Mouse (Mus musculus) layer of hippocampus, adult 9-11 months (tissue): ENCODE results near the gene Cacng6.

Experiments
- DNase-seq: peaks from one replicate; pipeline ENCODE4 v3.0.0; 2022

Gene Cacng6

DNA sequence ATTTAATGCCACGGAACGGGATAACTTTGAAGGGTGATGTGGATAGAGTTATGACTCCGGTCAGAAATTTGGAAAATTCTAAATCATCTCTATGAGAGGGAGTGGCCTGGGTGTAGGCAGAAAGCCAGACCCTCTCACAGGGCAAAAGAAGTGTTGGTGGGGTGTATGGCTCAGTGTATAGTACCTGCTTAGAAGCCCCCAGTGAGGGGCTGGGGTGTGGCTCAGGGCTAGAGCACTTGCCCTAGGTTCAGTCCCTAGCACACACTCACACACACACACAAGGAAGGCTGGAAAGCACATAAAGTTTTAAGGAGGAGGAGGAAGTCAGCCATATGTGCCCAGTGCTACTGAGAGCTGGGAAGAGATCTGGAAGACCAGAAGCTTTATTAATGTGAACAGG, 2.7 kb upstream of the Cacng6 start:
- DNase-seq: no peak

DNA sequence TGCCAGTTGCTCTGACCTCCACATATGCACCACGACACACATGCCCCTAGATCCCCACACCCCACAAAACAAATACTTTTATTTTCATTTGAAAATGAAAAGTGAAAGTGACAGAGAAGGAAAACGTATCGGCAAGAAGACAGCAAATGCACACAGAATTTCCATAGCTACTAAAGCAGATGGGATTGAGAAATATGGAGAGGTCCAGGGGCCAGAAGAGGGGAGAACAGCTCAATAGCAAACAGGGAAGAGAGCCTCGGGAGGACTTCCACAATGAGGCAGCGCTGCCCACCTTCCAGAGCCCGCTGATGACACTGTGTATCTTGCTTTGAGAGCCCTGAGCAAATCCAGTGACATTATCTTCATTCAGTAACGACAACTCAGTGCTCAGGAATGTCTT, 1.9 kb upstream of the Cacng6 start:
- DNase-seq: no peak

DNA sequence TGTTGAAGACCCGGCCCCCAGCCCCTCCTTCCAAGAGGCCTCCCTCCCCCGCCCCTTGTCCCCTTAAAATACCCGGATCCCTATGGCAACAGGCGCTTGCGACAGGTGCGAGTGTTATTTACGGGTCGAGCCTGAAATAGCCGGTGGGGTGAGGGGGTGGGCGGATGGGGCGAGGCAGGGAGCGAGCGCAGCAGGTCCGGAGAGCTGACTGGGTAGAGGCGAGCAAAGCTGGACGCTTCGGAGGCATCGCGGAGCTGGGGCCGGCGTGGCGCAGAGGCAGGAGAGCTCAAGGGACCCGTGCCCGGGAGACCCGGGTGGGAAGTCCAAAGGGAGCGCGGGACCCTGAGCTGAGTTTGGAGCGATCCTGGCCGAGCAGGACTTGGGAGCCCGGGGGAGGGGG, 565 bp upstream of the Cacng6 start:
- DNase-seq: no peak

DNA sequence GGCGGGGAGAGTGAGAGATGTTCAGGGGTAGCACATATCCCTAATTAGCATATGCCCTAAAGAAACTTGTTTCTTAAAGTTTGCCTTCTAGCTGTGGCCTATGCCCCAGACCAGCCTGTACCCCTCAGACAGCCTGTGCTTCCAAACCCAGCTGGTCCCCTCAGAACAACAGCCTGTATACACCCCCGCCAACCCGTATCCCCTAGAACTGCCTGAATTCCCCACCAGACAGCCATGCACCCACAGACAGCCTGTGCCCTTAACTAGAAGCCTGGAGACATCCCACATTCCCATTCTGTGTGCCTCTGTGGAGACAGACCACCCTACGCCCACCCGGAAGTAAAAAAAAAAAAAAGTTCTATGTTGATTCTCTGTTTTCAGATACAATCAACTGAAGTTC, 1.1 kb downstream of the Cacng6 start:
- peak; percentile 92 for DNase-seq

DNA sequence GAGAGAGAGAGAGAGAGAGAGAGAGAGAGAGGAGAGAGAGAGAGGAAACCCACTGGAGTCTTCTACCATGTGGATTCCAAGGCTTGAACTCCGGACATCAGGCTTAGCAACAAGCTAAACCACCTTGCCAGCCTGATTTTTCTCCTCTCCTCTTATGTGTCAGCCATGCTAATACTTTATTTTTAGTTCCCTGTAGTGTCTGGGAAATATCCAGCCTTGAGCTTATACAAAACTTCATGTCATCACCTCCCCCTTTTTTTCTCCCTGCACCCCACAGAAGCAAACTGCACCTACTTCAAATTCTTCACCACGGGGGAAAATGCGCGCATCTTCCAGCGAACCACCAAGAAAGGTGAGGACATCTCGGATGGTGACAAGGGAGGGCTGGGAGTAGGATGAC, 6.2 kb downstream of the Cacng6 start:
- DNase-seq: no peak

DNA sequence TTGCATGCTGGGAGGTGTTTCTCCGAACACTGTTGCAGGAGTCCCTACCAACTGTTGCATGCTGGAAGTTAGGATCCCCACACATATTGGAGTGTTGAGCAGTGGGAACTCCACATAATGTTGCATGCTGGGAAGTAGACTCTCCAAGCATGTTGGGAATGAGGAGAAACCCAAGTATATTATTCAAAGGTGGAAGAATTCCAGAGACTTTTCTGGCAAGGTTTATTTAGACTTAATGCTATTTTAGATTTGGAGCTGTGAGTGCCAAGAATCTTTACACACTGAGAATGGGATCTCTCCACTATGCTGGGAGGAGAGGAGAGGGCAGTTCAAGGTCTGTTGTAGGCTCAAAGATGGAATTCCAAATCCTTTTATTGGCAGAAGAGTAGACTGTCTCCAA, 8.1 kb downstream of the Cacng6 start:
- no peak for DNase-seq

DNA sequence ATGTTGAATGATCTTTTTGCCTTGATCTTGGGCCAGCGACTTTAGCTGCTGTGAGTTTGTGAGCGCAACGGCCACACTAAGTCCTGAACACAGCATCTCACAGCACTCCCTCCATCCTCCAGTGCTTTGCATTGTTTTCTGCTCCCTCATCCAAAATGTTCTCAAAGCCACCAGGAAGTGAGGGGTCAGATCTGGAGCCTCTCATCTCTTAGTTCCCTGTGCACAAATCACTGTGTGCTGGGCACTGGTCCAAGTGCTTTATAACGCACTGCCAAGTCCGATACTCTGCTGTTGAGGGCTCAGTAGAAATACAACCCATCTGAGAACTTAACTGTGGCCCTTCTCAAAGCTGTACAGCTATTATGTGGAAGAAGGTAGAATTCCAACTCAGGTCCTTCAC, 13.9 kb downstream of the Cacng6 start:
- DNase-seq: no peak

DNA sequence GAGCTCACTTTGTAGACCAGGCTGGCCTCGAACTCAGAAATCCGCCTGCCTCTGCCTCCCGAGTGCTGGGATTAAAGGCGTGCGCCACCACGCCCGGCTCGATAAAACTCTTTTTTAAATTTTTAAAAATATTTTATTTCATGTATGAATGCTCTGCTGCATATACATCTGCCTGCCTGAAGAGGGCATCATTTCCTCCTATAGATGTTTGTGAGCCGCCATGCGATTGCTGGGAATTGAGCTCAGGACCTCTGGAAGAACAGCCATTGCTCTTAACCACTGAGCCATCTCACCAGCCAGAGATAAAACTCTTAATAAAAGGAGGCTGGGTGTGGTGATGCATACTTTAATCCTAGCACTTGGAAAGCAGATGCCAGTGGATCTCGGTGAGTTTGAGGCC, 16.0 kb downstream of the Cacng6 start:
- no peak for DNase-seq

DNA sequence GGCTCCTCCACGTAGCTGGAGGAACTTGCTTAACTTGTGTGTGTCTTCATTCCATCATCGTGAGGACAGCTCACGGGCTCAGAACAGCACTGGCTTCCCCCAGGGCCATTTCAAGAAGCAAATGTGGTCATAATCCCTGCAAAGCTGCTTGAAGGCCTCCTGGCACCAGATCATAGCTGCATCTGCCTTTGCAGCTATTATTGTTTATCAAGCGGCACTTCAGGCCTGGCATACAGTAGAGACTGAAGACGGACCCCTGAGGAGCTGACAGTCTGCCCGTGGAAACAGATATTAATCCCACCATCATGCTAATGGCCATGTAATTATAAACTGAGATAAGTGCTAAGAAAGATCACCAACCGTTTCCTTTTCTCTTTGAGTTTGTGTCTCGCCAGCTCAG, 16.5 kb downstream of the Cacng6 start:
- no peak for DNase-seq

DNA sequence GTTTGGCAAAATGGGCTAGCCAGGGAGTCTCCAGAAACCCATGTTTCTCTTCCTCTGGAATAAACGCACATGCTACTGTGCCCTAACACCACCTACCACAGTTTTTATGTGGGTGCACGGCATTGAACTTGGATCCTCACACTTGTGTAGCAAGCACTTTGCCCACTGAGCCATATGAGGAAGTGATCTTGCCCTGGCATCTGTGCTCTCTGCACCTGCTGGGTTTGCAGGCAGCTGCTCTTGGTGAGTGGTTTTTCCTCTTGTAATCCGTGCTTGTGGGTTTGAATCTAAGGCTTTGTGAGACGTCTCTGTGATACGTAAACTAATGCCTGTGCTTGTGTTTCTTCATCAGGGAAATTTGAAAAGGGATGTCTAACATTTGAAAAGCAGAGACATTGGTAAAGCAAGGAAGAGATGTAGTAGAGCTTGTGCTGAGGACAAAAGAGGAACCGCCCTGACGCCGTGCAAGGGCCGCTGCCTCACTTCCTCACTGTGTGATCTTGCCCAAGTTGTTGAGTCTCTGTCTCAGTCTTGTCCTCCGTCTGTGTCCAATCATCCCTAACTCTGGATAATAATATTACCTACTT, 18.6 kb downstream of the Cacng6 start:
- no peak for DNase-seq

DNA sequence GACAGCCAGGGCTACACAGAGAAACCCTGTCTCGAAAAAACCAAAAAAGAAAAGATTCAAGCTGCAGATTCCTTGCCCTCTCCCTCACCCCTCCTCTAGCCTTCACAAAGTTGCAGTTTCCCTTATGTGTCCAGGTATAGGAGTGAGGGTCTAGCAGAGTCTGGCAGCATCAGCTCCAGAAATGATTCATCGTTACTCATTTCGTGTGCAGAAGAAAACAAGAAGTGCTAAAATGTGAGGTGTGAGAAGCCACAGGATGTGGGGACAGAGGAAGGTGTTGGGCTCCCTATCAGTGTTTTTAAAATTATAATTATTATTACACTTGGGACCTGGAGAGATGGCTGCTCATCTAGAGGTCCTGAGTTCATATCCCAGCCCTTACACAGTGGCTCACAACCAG, 20.7 kb downstream of the Cacng6 start:
- no peak for DNase-seq

DNA sequence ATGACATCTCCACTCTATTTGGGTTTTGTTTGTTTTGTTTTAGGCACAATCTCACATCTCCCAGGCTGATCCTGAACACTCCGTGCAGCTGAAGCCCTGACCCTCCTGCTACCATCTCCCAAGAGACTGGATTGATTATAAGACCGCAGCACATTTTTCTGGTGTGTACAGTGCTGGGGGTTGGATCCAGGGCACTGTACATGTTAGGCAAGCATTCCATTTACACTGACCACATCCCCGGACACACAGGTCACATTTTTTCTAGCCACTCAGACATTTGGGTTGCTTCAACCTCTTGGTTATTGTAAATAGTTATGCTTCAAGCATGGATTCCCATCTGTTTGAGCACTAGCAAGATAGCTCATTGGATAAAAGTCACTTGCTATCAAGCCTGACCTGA, 22.6 kb downstream of the Cacng6 start:
- DNase-seq: no peak

DNA sequence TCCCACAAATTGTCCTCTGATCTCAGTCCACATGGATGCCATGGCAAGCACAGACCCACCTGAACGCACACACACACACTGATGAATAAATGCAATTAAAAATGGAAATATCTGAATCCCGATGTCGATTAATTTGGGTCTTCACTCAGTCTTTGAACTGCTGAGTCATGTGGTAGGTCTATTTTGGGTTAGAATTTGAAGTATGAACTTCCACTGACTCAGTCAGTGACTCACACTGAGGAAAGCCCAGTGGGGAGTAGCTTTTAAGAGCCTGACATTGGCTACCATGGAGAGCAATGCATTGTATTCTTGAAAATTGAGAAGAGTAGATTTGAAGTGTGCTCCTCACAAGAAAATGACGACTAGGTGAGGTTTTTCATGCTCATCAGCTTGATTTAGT, 23.0 kb downstream of the Cacng6 start:
- DNase-seq: no peak

DNA sequence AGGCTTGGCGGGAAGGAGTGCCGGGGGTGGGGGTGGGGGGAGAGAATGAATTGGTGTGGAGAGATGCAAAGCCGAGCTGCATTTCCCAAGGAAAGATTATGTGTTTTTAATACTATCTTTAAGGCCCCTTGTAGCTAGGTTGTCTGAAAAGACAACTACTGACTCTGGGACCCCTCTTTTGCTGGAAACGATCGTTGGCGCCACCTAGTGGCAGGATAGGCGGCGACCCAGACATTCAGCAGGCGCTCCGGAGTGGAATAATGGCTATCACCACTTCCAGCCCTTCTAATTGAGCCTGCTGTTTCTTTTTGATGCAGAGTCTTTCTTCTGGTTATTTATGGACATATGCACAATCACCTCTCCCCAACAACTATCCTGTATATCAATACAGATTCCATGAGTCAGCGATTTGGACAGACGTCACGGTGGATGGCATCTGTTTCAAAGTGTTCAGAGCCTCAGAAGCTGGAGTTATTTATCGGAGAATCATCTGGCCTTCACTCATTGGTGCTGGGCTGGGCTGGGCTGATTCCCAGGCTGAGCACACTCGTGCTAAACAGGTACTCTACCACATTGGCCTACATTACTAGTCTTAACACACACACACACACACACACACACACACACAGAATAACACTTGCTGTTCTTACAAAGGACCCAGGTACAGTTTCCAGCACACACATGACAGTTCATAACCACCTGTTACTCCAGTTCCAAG, 24.9 kb downstream of the Cacng6 start:
- DNase-seq: no peak

DNA sequence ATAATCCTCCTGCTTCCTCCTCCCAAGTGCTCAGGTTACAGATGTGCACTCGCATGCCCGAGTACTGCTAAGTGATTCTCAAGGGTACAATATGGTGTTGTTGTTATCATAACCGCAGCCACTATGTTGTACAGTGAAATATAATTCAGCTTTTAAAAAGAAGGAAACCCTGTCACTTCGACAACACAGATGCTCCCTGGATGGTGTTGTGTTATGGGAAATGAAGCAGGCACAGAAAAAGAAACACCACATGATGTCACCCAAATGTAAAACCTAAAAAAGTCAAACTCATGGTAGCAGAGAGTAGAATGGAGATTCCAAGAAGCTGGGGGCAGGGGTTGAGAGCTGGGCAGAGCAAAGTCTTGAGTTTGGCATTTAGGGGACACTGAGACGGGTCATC, 26.7 kb downstream of the Cacng6 start:
- peak; percentile 42 for DNase-seq

DNA sequence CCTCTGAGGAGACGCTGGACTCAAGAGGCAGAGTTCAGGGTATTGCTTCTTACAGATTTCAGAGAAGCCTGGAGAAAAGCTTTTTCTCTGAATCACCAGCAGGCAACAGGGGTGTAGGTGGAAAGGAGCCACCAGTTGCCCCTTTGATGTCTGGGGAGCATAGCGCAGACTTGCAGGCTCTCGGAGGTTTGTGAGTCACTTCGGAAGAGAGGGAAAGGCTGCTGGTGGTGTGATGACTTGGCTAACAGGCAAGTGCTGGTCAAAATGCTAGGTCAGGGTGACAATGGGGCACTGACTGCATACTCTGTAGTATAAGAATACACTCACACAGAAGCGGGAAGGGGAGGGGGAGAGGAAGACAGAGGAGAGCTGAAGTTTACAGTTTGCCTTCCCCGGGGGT, 27.2 kb downstream of the Cacng6 start:
- no peak for DNase-seq

DNA sequence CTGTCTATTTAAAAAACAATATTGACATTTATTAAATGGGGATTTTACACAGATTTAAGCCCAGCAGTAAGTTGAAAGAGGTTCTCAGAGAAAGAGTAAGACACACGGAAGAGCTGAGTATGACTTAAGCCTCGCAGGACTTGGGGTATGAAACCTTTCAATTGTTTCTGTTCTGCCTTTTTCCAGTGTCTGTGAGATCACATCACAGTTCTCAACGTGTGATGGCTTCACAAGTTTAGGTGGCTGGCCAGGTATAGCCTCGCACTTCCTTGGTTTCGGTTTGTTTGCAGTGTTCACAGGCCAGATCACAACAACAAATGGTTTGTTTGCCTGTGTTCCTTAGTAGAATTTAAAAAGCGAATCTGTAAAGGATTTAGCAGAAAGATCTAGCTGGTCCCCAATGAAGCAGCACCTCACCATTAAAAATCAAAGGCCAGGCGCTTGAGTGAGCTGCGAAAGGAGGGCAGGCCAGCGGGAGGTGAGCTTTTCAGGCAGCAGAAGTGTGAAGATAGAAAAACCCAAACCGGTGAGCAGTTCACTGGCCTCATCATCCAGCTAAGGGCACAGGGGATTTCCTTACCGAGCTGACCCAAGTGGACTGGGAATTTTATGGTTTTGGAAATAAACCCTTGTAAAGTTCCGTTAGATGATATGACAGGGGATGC, 29.0 kb downstream of the Cacng6 start:
- no peak for DNase-seq

DNA sequence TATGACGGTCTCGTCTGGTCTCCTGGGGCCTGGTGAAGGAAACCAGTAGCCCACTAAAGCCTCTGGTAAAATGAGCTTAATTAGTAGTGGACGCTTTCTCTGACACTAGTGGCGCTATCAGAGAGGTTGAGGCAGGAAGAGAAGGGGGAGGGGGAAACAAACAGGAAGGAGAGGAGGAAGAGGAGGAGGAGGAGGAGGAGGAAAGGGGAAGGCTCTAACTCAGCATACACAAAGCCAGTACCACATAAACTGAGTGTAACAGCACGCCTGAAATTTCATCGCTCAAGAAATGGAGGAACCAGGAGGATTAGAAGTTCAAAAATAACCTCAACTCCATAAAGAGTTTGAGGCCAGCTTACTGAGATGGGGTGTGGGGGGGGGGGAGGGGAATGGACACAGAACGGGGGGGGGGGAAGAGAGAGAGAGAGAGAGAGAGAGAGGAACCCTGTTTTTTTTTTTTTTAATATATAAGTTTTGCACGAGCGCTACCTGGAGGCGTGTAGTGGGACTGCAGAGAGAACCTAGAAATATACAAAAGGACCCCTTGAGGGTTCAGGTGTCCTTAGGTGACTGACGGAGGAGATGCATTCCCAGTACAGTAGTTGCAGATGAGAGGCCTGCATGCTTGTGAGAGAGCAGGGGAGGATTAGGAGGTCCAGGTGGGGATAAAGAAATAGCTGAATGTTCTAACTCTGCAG, 29.6 kb downstream of the Cacng6 start:
- no peak for DNase-seq

DNA sequence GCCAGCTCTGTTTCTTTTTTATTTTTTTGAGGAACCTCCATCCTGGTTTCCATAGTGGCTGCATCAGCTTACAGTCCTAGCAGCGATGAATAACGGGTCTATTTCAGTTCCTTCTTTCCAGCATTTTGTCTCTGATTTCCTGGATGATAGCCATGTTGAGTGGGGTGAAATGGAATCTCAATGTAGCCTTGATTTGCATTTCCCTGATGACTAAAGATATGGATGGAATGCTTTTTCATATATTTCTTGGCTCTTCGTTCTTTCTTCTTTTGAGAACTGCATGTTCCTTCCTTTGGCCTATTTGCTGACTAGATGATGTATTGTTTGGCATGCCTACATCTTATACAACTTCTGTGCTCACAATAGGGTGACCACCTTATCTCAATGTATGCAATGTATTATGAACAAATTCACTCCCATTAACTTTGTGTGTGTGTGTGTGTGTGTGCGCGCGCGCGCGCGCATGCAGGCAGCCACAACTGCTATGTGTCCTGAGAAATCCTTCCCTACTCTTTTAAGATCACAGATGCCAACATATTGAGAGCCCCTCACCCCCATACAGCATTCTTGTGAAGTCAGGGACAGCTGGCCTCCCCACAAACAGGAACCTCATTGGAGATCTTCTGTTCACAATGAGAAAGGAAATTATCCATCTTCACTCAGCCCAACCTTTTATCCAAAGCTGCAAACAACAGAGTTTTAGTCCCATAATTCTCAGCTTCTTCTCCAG, 33.3 kb downstream of the Cacng6 start:
- DNase-seq: peak; percentile 53

DNA sequence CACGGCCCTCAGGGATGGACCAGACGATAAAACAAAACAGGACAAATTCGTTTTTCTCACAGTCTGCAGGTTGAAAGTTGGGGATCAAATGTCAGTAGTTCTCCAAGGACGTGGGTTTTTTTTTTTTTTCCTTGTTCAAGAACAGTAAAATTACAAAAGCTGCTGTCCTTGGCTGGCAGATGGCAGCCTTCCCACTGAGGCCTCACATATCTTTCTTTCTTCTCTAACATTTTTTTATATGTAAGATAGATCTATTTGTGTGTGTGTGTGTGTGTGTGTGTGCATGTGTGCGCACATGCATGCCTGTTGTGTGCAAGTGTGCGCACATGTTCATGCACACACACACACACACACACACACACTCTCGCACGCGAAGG, 33.8 kb downstream of the Cacng6 start:
- DNase-seq: no peak

DNA sequence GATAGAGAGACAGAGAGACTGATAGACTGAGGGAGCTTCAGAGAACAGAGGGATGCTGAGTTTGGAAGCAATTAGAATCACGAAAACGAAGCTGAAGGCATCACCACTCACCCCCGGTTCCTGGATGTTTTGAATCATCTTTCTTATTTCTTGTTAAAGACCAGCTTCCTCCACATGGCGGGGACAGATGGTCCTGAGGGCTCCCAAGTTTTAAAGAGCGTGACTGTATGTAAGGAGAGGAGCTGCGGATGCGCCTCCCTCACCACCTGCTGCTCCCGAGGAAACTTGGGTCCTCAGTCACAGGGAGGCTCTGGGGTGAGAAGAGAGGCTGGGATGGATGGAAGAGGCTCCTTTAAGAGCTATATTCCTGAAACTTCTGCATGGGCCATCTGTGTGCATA, 36.3 kb downstream of the Cacng6 start:
- peak; percentile 84 for DNase-seq

DNA sequence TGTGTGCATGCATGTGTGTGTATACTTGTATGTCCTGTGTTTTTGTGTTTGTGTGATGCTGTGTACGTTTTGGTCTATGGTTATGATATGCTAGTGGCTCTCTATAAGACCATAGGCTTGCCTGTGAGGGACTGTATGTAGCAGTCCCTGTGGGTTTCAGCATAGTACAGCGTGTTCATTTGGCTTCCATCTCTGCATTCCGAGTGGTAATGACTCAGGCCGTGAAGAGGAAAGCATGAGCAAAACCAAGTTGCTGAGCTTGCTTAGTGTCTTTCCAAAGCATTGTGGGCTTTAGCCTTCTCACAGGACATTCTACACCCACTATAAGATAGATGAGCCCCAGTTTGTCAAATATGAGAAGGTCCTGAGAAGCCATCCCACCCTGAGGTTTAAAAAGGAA, 39.3 kb downstream of the Cacng6 start:
- no peak for DNase-seq

DNA sequence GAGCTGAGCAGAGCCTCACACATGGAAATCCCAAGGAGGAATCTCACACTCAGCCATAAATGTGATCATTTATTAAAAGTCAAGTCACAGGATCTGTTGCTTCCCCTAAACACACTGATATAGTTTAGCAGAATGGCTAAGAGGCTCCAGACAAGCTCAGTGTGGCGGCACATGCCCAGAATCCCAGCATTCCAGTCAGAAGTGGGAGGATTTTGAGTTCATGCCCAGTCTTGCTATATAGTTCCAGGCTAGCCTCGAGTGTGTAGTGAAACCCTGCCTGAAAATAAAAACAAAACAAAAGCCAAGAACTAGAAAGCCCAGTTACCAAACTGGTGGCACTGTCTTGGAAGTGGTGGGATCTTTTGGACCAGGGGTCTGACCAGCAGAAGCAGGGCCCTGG, 44.6 kb downstream of the Cacng6 start:
- peak; percentile 24 for DNase-seq
